Mouse (Mus musculus) B cell, adult 62 days (primary cell): ENCODE measurements around the gene Ptpn21. TPM values are rescaled to one million over a fixed set of nuclear protein-coding genes. Genes with fewer than 3 reads are reported as not detected.

ENCODE experiments used
- total RNA-seq: library from RNA; stranded (reverse); gene quantifications from 4 replicates; pipeline ENCODE4 v1.2.4, GENCODE M21; 2023

The Ptpn21 gene
- 5.8 to 7.1 TPM (median 6.1 TPM) in 4 replicates for total RNA-seq

DNA sequence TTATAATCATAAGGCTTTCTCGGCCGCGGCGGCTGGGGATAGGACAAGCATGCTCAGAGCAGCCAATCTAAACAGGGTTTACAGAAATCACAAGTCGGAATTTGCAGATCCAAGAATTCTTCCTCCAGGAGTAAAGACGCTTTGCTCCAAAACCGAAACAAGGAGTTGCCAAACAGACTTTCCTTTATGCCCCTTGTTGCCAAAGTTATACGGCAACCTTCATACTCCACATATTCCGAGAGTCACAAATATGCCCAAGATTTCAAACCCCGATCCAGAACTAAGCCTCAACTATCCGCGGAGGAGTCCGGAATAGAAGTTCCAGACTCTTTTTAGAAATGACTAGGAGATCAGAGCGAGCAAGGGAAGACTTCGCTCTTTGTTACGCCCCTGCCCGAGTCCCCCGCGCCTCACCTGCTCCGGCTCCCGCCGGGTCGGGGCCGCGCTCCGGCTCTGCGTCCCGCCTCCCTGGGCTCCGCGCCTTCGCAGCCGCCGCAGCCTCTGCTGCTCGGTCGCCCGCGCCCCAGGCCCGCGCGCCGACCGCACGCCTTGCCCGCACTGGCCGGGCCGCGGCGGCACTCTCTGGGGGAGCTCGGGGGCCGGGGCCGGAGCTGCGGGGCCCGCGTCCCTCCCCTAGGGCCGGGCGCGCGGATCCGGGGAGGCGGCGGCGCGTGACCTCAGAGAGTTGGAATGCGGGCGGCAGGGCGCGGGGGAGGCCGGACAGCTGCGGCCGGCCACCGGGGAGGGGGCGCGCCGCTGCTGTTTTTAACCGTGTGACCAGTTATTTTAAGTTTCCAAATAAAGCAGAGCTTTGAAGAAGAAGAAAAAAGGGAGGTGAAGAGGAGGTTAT, at the start of gene Ptpn21:
Ptpn21 (minus strand) TSS at position 455 of the 850 bp plus-strand sequence.

GRCm38 (mm10) chr12:98746746-98747379, 9.7 kb upstream of the Ptpn21 start, which contains the start of gene Zc3h14:
Gene Zc3h14 (plus strand): TSS chr12:98746964.

DNA sequence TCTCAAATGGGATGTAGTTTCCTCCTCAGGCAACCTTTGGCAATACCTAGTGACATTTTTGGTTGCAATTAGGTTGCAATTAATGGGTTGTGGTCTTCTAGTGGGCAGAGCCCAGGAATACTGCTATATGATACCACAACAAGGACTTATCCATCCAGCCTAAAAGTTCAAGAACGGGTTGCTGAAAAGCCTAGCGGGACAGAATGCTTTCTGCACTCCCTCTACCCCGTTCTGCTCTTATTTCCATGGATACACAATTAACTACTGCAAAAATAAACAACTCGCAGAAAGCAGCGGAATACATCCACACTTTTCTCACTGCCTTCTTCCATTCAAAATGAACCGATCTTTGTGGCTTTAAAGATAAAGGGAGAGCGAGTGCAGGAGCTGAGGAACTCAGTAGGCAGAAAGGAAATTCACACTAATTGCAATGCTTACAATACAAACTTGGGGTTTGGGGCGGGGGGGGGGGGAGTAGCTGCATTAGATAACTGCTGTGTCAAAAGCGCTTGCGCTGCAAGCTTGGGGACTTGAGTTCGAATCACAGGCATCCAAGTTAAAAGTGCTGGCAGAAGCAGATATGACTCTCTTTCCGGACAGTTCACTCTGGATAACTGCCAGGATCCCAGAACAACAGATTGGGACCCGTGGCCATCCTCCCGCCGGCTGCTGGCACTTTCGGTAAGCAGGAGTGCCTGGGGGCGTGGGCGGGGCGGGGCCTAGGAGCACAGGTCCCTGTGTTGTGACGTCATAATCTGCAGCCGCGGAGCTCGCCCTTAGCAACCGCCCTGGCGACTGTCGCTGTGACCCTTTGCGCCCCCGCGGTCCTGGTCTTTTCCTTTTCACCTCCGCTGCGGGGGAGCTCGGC, 109.6 kb downstream of the Ptpn21 start, which contains the start of gene Spata7:
Spata7 (plus strand) TSS at position 766 of the 868 bp plus-strand sequence.

Other genes with a start within 250 kb of the Ptpn21 start
- gene Kcnk10, start 159.1 kb downstream of the Ptpn21 start, total RNA-seq, result 5.0 to 8.1 TPM (median 6.4 TPM) in 4 replicates
- gene Spata7, start 109.2 kb downstream of the Ptpn21 start, total RNA-seq, result 11.2 to 14.2 TPM (median 12.3 TPM) in 4 replicates
- gene Zc3h14, start 9.6 kb upstream of the Ptpn21 start, total RNA-seq, result 89.4 to 95.5 TPM (median 92.0 TPM) in 4 replicates
- gene Eml5, start 164.1 kb upstream of the Ptpn21 start, total RNA-seq, result 19.2 to 27.5 TPM (median 21.5 TPM) in 4 replicates
- 4.1 to 8.0 TPM (median 5.0 TPM) in 4 replicates for gene Ttc8, start 183.2 kb upstream of the Ptpn21 start, total RNA-seq